ENCODE assay signal across 8 mouse cellular contexts in genomic region chr6:39377311-39377827, GRCm38 (mm10). TPM values are rescaled to one million over a fixed set of nuclear protein-coding genes. Genes with fewer than 3 reads are reported as not detected.
DNase-seq lines count a peak whose midpoint lies in the region; ATAC-seq lines count a peak whose summit lies in the region.

Gene Slc37a3 (minus strand): TSS chr6:39377675.

- H3K4me3 ChIP-seq in embryonic facial prominence, embryonic 14.5 days (ENCODE audit: low read depth, low read length) = peak within 1 kb of the TSS; percentile 89
- peak within 1 kb of the TSS; percentile 60 for H3K4me3 ChIP-seq in limb, embryonic 12.5 days (replicated peaks)
- peak within 1 kb of the TSS; percentile 97 for H3K4me3 ChIP-seq in midbrain, embryonic 14.5 days (replicated peaks; ENCODE audit: low read depth, low read length)

- H3K36me3 ChIP-seq in embryonic facial prominence, embryonic 14.5 days (ENCODE audit: control insufficient read depth, insufficient read depth, low read length) = peaks cover 10% of the 10 kb centered on the region
- peaks cover 13% of the 10 kb centered on the region for H3K36me3 ChIP-seq in limb, embryonic 12.5 days
- peaks cover 4% of the 10 kb centered on the region; the same call in 1 of the 2 replicates for H3K36me3 ChIP-seq in midbrain, embryonic 14.5 days (ENCODE audit: control insufficient read depth, insufficient read depth, low read length)

- H3K27ac ChIP-seq in embryonic facial prominence, embryonic 14.5 days (replicated peaks; ENCODE audit: low read depth, low read length) = no peak within 1 kb of the TSS
- H3K27ac ChIP-seq in limb, embryonic 12.5 days = peak within 1 kb of the TSS; percentile 26; the same call in 1 of the 2 replicates
- peak within 1 kb of the TSS; percentile 70 for H3K27ac ChIP-seq in midbrain, embryonic 14.5 days (replicated peaks; ENCODE audit: low read depth, low read length)

- peaks cover 18% of the 10 kb centered on the region for H3K4me1 ChIP-seq in embryonic facial prominence, embryonic 14.5 days (ENCODE audit: control insufficient read depth, insufficient read depth, low read length)
- H3K4me1 ChIP-seq in limb, embryonic 12.5 days (replicated peaks) = peaks cover 29% of the 10 kb centered on the region
- peaks cover 14% of the 10 kb centered on the region for H3K4me1 ChIP-seq in midbrain, embryonic 14.5 days (ENCODE audit: control insufficient read depth, insufficient read depth, low read length)

- H3K27me3 ChIP-seq in embryonic facial prominence, embryonic 14.5 days (replicated peaks; ENCODE audit: control insufficient read depth, insufficient read depth, low read length) = no peaks in the 10 kb centered on the region
- H3K27me3 ChIP-seq in limb, embryonic 12.5 days = peaks cover 11% of the 10 kb centered on the region
- no peaks in the 10 kb centered on the region for H3K27me3 ChIP-seq in midbrain, embryonic 14.5 days (ENCODE audit: control insufficient read depth, insufficient read depth, low read length)

- H3K9me3 ChIP-seq in embryonic facial prominence, embryonic 14.5 days (ENCODE audit: control insufficient read depth, low read length) = no peaks in the 10 kb centered on the region
- no peaks in the 10 kb centered on the region for H3K9me3 ChIP-seq in limb, embryonic 12.5 days
- no peaks in the 10 kb centered on the region for H3K9me3 ChIP-seq in midbrain, embryonic 14.5 days (ENCODE audit: control insufficient read depth, low read length)

- peak; percentile 85 for DNase-seq in 416B (ENCODE audit: low read depth)
- peak; percentile 67 to 72 for DNase-seq in adrenal gland, postnatal 4 days (ENCODE audit: low spot score in 2 of 2)
- DNase-seq in embryonic facial prominence, embryonic 14.5 days (ENCODE audit: low spot score) = peak; percentile 93
- peak; percentile 84 for DNase-seq in heart, adult 8-10 months (ENCODE audit: low spot score)
- peak; percentile 89 to 90 for DNase-seq in kidney, adult 8-10 months
- peak; percentile 93 for DNase-seq in midbrain, embryonic 14.5 days
- DNase-seq in spleen, adult 18-20 months = peak; percentile 83 to 92

- H3K9ac ChIP-seq in embryonic facial prominence, embryonic 14.5 days (ENCODE audit: low read depth, low read length) = peak within 1 kb of the TSS; percentile 91
- peak within 1 kb of the TSS; percentile 70 for H3K9ac ChIP-seq in limb, embryonic 12.5 days (replicated peaks)
- H3K9ac ChIP-seq in midbrain, embryonic 14.5 days (replicated peaks; ENCODE audit: low read length) = peak within 1 kb of the TSS; percentile 90

- 0% methylated on average over 26 of the region's 43 CpGs for WGBS in embryonic facial prominence, embryonic 14.5 days
- under 1% methylated on average over 43 of the region's 43 CpGs for WGBS in limb, embryonic 12.5 days
- WGBS in midbrain, embryonic 14.5 days = under 1% methylated on average over 43 of the region's 43 CpGs

- ATAC-seq in embryonic facial prominence, embryonic 14.5 days (ENCODE audit: low read depth) = peak; percentile 92
- peak; percentile 91 for ATAC-seq in limb, embryonic 12.5 days (ENCODE audit: insufficient number of reproducible peaks, insufficient read depth, low FRiP score, low TSS enrichment, low read depth)
- ATAC-seq in midbrain, embryonic 14.5 days (ENCODE audit: low FRiP score, low TSS enrichment) = peak; percentile 95

- H3K4me2 ChIP-seq in embryonic facial prominence, embryonic 14.5 days (ENCODE audit: low read depth, low read length) = peak within 1 kb of the TSS; percentile 62
- H3K4me2 ChIP-seq in limb, embryonic 12.5 days = peak within 1 kb of the TSS; percentile 63
- H3K4me2 ChIP-seq in midbrain, embryonic 14.5 days (ENCODE audit: low read length) = peak within 1 kb of the TSS; percentile 73

RNA-seq across cellular contexts. Expression of gene Slc37a3, which starts in this region (rescaled TPM):
- 10 to 100 TPM; 44.4 to 58.7 TPM for total RNA-seq in adrenal gland, postnatal 4 days (2021)
- 56.9 and 57.3 TPM in 2 replicates for polyA plus RNA-seq in embryonic facial prominence, embryonic 14.5 days (2014; fragmentation: Nextera tagmentation; extraction: Ambion mirVana)
- 10 to 100 TPM; 18.9 to 25.0 (median 19.7) TPM for total RNA-seq in heart, adult 8-10 months (2022)
- polyA plus RNA-seq in limb, embryonic 12.5 days (2016; fragmentation: Nextera tagmentation; extraction: Ambion mirVana) = 55.7 and 60.3 TPM in 2 replicates
- polyA plus RNA-seq in midbrain, embryonic 14.5 days (2014; fragmentation: Nextera tagmentation; extraction: Ambion mirVana) = 58.4 and 69.3 TPM in 2 replicates
